Mouse (Mus musculus): ENCODE measurements at regions not wholly inside any gene's neighbourhood (a gene's known extent, or its start where the extent isn't known, plus 50 kb on each side); places are given as distances from the start of the nearest gene placed in this dataset.

DNA sequence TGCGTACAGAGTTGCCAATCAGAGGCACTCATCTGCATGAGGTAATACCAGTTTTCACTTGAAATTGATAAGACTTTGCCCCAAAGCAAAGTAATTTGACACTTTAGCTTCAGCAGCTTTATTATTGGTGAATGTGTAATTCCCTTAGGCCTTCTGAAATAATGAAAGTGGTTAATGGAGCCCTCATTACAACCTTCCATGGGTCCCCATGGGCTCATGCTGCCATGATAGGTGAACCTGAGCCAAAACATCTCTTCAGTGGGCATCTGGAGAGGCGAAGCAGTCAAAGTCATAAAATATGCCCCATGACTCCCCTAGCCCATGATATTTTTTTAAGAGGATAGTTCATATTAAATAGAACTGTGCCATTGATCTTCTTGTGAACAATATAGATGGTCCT lies 471.1 kb upstream of the Zeb2 start:
- DNase-seq, result no peak

DNA sequence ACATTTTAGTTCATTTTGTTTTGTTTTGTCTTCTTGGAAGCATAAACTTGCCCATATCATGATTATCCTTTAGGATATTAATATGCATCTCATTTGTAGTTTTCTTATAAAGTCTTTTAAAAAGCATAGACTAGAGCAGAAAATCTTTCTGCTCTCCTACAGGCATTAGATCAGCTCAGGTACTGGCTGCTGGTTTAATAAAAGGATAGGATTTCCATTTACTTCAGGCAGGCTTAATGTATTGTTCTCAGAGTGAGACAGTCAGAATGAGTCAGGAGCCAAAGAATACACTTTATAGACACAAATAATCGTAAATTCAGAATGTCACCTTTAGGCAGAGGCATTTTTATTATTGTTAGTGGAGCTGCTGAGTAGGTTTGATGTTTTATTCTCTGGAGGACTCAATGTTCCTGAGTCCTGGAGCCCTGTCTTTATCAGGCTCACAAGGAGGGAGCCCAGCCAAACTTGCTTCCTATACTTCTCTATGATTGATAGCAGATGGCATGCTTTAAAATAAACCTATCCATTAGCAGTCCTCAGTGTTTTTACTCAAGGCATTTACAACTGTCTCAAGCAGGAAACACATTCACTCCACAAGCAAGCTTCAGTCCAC lies 469.5 kb upstream of the Zeb2 start:
- DNase-seq, result no peak

DNA sequence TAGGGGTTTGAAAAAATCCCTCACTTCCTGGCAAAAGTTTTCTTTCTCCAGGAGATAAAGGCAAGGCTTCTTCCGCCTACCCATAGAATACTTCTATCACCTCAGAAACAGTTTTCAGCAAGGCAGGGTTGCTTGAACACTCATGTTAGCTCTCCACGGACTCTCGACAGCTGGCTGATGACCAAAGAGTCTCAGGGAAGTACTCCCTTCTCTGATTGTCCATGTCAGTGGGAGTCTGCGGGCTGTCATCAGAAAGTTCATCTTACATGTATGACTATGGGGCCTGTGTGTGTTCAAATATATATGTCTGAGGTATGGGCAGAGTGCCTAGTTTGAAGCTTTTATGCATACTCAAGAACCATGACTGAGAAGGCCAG lies 464.3 kb upstream of the Zeb2 start:
- DNase-seq, result no peak

DNA sequence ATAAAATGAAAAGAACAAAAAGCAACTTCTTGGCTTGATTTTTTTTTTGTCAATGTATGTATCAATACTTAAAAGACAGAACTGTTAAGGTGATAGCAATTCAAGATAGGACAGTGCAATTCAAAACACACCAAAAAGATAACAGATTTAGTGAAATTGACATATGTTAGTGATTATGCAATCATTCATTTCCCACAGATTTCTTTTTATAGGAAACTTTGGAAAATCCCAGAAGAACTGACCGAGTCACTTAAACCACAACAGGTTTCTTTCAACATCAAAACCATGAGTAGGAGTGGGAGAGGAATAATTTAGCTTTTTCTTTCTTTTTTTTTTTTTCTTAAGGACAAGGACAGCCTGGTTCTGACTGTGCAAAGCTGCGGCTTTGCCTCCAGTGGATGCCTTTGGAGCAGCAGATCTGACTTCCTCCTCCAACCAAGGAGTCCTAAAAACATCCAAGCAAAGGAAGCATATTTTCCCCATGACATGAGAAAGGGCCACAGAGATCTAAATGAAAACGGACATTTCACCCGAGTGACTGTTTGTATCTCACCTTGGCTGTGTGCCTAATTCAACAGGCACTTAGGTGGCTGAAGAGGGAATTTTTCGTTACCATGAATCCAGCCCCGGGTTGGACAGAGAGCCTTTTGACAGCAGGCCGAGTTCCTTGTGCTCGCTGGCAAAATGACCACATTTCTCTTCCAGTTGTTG lies 463.8 kb upstream of the Zeb2 start:
- no peak for DNase-seq

DNA sequence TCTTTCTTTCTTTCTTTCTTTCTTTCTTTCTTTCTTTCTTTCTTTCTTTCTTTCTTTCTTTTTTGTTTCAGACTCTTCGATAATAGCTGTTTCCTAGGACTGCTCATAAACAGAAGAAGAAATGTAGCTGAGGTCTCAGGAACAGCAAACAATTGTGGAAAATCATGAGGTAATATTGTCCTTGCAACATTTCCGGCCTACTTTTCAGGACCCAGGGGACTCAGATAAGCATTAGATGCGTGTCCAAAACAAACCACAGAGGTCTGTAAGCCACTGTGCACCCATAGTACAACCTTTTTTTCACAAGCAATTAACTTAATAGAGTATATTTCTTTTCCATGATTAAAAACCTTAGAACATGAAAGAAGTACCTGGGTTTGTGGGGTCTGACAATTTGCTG lies 455.7 kb upstream of the Zeb2 start:
- no peak for DNase-seq

DNA sequence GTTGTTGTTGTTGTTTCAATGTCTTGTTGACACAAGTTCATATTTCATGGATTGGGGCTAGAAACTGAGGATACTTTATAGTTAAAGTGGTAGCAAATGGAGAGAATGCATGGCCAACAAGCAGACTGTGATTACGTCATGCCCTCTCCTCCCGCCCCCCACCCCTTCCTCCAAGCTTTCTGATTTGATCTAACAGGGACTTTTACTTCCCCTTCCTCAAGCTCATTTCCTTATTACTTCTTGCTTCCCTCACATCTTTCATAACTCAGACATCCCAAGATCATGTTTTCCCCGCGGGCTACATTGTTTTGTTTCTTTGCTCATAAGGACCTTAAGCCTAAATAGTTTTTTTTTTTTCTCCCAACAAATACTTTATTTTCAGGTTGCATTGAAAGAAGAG lies 437.5 kb upstream of the Zeb2 start:
- no peak for DNase-seq

DNA sequence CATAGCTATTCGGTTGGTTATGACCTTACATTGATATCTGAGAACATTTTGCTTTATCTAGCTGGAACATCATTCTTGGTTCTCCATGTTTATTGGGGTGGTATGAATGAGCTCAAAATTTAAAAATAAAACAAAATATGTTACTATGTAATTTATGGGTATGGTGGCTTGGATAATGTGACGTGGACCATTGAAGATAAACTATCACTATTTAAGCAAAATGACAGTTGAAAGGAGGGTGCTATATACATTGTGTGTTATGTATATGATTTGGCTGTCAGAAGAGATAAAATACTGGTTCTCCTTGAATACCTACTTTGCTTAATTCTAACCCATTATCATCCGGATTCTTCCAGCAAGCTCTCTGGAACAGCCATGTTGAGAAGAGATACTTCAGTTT lies 424.2 kb upstream of the Zeb2 start:
- DNase-seq, result no peak

DNA sequence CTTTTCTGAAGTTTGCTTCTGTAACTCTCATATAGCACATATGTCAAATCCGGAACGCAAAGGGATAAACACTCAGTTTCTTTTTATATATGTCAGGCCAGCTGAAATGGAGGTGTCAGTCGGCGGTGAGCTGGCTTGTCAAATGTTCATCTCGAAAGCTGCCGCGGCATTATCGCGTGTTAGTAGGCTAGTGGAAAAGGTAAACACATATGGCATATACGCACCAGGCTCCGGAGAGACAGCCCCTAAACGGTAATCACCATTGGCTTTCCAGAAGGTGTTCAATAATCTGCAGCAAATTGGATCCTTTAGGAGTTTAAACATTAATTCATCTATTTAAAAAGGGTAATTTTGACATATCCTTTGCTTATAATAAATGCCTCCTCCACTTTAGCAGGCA lies 421.8 kb upstream of the Zeb2 start:
- DNase-seq, result no peak

DNA sequence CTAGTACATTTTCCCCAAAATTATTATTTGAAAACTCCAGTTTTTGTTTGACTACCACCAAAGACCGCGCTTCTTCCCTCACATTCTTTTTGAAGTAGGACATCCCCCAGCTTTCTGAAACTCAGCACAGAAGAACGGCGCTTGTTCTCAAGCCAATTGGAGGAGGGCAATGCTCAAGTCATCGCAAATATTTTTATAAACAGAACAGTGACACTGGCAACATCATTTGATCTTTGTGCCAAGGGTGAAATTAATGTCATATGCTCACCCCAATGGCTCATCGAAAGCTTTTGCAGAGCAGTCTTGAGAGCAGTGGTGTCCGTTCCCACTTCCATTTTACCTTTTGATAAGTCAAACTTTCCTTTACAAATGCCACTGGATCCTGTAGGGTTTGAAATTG lies 420.5 kb upstream of the Zeb2 start:
- no peak for DNase-seq

DNA sequence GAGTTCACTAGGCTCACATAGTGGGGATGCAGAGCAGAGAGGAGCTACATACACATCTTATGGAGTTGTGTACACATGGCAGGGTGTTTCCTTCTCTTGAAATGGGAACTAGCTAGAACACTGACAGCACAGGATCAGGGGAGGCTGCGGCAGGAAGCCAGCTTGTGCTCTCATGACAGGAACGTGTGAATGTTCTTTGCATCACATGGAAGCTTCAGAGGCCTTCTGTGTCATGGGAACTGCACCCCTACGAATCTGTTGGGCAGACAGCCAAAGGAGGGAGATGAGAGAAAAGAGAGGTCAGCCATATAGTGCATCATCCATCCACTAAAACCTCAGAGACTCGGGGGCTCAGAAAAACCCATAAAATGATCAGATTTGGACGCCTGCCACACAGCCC lies 417.6 kb upstream of the Zeb2 start:
- DNase-seq, result no peak

DNA sequence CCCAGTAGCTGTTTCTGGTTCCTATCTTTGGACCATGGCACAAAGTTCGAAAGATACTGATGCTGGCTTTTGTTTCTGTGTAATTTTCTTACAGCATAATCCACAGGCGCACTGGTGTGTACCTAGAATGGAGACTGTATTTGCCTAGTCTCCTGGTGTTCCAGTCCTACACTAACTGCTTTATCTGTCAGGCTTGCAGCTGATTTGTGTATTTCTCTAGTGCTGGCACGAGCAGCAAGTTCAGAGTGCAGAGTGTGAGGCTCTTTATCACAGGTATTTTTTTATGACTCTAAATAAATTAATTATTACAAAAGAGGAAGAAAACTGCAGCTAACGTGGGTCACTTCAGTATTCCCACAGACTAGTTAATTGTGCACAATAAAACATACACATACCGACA lies 405.1 kb upstream of the Zeb2 start:
- DNase-seq, result no peak

DNA sequence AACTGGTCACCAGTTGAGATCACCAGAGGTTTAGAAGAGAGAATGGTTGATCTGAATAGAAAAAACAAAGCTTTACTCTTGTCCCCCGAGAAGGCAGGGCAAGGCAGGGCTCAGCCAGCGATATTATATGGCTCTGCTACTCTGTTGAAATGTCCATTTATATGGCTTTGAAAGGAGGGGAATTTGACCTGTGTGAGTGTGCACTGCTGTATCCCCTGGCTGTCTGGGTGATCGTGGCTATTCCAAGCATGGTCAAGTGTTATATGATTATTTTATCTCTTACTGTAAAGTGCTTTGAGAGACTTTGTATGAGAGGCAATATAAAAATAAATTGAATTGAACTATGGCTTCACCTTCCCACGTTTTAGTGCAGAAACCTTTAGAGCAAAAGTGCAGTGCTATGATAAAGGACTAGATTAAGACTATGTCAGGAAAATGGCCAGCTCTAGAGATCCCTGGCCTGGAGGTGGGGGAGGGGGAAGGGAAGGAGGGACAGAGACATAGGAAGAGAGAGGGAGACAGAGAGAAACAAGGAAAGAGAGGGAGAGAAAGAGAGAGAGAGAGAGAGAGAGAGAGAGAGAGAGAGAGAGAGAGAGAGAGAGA lies 402.5 kb upstream of the Zeb2 start:
- no peak for DNase-seq

DNA sequence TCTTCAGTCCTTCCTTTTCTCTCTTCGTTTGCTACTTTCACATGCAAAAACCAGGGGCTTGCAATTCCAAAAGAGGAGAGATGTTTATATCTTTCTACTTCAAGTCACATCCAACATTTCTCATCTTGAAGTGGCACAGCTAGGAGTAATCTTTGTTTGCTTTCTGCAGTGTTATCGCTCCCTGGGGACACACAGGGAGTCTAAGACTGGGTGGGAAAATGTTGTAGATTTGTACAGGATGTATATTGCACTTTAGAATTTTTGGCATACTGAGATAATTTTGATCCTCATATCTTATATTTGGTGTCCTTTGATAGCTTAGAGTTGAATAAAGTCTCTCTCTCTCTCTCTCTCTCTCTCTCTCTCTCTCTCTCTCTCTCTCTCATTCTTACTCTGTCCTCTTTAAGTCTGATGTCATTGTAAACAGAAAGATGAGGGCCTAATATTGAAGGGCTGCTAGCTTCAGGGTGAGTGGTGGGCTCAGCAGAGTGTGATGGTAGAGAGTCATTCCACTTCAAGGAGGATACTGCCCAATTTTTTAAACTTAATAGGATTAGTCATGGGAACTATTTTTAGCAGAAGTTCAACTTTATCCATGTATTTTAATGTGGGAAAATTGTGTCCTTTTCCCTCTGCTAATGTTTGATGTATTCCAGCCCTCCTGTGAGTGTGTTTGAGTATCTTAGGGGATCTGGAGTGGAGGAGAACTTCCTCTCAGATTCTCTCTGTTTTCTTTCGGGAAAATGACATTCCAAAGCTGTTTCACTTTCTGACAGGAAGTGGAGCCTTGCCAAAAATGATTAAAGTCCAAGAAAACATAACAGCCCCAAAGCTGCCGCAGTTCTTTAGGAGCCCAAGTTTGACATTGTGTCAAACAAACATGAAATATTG lies 397.3 kb upstream of the Zeb2 start:
- DNase-seq, result no peak

DNA sequence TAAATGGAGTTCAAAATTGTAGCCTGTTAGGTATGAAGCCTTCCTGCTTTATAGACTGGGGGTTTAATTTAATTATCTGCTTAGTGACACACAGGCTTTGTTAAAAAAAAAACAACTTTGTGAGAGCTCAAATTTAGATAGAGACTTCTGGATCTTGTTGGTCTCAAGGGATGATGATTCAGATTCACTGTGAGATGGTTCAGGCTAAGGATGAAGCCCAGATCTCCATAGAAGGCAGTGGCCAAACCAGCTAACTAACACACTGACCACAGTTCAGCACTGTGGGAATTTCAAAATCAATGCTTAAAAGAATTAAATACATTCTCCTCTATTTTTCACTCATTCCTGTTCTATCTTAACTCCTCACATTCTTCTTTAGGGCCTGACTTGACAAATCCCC lies 395.7 kb upstream of the Zeb2 start:
- DNase-seq, result no peak

DNA sequence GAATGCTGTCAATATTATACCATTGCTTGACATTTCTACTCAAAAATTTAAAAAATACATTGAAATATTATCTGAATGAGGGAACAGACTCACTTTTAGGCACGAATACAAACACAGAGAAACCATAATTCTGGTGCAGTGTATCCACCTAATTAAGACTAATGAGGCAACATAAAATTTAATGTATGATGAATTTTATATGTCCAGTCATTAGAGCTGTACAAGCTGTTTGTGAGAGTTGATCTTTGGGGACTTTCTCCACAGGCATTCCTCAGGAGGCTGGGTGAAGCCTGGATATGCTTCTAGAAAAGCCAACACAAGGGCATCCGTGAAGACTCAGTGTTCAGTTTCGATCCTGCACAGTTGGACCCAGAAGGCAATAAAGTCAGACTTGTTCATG lies 394.6 kb upstream of the Zeb2 start:
- DNase-seq, result no peak

DNA sequence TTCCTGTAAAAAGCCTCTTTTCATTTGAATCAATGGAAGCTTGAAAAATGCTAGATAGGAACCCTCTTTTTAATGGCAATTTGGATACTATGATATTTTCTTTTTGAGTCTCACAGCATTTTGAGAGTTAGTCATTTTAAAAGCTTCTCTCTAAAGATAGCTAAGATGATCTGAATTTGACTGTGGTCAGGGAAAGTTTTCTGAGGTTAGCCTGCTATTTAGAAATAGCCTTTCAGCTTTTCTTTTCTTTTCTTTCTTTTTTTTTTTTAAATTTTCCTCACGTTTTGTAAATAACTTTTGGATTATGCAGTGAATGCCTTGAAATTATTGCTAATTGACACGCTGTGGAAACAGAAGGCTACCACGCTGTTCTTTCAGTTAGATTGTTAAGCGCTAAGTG lies 387.3 kb upstream of the Zeb2 start:
- no peak for DNase-seq

DNA sequence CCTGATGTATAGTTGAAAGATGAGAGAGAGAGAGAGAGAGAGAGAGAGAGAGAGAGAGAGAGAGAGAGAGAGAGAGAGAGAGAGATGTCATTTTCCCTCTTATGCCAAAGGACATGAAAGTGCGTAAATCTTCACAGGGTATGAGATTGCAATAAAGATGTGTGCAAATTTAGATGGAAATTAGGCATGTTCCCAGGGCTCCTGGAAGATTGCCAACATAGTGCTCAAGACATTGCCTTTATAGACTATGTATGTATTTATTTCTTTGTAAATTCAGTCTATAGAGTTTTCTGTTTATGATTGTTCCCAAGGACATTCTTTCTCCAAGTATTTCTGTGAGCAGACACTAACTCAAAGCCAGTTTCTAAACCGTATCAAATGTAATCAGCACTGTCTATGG lies 376.5 kb upstream of the Zeb2 start:
- DNase-seq, result no peak

DNA sequence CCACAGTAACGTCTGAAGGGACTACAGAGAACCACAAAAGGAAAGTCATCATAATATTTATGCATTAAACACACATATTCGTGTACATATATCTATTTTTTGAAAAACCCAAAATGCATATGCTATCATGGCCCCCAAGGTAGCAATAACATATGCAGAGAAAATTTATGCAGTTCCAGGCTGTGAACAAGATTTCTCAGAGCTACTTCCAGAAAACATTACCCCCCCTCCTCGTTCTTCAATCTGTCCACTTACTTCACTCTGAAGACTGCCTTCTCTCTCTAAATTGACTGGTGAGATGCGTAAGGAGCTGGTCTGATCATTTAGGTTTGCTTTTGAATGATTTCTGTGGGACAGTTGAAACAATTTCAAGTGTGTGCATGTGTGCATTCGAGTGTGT lies 369.3 kb upstream of the Zeb2 start:
- no peak for DNase-seq

DNA sequence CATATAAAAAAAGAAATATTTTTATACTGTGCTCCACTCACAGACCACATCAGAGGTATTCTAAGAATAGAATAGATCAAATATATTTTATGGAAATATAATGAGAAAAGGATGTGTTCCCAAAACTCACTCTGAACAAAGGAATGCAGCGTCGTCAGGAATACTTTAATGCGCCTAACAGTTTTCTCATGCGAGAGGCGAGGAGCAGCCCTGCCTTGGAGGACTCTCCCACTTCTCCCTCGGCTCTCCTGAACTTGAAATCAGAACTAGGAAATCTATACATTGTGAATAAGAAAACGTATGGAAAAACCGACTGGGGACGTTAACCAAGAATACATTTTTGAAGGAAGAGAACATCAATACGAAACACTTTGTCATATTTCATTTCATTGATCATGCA lies 368.3 kb upstream of the Zeb2 start:
- no peak for DNase-seq

DNA sequence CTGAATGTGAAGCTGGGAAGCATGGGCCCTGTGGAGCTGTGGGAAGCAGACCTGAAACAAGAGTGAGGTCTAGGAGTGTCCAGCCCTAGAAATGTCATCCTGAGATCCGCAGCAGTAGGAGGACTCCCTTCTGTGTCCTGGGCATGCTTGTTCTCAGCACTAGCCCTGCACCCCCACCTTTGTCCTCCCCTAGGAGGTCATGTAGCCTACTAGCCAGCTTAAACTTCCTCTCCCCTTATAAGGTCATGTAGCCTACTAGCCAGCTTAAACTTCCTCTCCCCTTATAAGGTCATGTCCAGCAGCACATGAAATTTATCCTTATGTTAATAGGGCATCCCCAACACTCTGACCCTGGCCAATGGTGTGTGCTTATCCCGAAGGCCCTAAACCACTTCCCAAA lies 363.5 kb upstream of the Zeb2 start:
- DNase-seq, result no peak

DNA sequence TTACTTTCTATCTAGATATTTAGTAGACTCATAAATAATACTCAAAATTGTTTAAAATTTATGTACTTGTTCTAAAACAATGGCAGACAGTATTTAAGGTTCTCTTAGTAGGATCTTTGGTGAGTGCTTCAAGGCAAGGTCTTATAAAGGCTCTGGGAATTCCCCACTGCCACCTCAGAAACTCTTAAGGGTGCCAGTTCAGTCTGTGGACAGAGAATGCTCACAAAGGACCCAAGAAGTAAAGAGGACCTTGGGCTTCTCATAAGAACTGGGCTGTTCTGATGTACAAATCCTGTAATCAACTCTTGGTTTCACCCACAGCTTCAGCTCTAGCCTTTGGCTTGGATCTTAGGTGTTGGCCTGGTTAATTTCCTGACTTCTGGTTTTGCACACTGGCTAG lies 358.8 kb upstream of the Zeb2 start:
- no peak for DNase-seq

DNA sequence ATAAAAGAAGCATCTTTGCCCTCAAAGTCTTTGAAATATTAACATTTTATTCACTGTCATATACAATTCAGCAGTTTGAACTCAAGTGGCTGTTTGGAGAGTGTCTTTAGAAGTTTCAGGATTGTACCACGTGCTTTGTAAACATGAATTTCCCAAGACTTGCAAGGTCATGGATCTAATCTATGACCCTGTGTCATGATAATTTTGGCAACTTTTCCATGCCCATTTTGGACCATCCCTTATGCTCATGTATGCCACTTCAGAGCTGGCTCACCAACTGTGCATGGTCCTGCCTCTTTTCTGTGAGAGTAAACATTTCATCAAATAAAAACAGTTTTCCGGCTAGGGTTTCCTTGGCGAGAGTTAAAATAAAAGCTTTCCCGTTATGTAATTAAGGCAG lies 347.1 kb upstream of the Zeb2 start:
- DNase-seq, result no peak

DNA sequence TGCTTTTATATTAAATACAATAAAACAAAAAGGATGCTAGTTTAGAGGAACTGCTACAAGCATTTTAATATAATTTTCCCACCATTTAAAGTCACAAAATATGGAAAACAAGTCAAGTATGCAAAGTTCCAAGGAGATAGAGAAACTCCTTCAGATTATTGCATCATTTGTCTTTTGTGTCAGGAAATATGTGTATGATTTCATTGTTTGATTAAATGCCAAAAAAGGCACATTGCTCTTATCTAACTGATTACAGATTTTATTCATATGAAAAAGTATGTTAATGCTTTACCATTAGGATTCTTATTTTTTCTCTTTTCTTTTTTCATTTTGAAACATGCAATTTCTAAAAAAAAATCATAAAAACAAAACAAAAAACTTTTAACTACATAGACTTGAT lies 342.2 kb upstream of the Zeb2 start:
- DNase-seq, result no peak

DNA sequence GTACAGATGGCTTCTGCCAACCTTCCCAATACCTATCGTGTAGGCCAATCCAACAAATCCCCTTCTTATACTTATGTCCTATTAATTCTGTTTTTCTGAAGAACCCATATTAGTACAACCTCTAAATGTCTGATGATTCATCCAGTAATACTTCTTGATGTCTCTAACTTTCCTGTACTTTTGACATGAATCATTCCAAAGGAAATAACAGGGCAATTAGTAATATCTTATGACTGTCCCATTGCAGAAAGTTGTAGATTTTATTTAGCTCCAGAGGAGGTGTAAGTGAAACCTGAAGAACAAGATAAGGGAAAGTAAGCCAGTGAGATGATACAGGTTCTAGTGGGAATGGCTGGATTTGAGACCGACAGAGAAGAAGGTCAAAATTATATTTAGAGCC lies 337.6 kb upstream of the Zeb2 start:
- no peak for DNase-seq

Data from right cerebral cortex, postnatal 14 days (tissue).